ENCODE assay signal across 9 mouse cellular contexts in the genomic region with DNA sequence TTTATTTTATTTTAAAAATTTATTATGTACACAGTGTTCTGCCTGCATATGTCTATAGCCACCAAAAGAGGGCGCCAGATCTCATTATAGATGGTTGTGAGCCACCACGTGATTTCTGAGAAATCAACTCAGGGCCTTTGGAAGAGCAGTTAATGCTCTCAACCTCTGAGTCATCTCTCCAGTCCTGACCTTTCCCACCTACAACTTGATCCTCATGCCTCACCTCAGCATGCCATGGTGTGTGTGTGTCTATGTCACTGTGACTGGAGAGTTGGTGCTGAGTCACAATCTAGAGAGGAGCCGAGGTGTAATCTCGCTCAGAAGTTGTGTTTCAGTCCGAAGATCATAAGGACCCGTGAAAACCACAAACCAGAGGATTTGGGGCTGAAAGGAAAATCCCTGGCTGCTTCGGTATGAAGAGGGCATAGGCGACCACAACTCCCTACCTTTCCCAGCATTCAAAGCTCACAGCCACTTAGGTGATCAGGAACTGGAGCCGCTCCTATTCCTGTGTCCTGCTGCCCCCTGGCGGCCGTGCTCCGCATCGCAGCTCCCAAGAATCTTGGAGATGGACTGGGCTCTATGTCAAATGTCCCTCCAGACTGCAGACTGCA. TPM values are rescaled to one million over a fixed set of nuclear protein-coding genes. Genes with fewer than 3 reads are reported as not detected.
A peak's percentile ranks its signal among the peaks of the same experiment; 100 is the strongest.
DNase-seq lines count a peak whose midpoint lies in the region; ATAC-seq and TF ChIP-seq lines count a peak whose summit lies in the region.
"Had no signal": no experiment of that assay in that cellular context is flagged by ENCODE, and none has a peak within 500 bp of the region (broad histone marks: within the 10 kb centered on the region; RNA-seq: fewer than 3 reads in every experiment).

No protein-coding gene starts in this region.

- no peak overlapping the region for H3K4me2 ChIP-seq in midbrain, embryonic 11.5 days
- no peak overlapping the region for H3K4me2 ChIP-seq in midbrain, embryonic 16.5 days (ENCODE audit: low read length)
- H3K4me2 ChIP-seq in kidney, postnatal 0 days (ENCODE audit: low read length) = no peak overlapping the region
- H3K4me2 ChIP-seq in liver, embryonic 12.5 days = peak overlapping the region; percentile 37
- H3K4me2 ChIP-seq: limb, embryonic 15.5 days had no signal

- no peak overlapping the region for H3K27ac ChIP-seq in midbrain, embryonic 11.5 days (ENCODE audit: low read depth, low read length)
- H3K27ac ChIP-seq in midbrain, embryonic 16.5 days (ENCODE audit: low read length) = no peak overlapping the region
- no peak overlapping the region for H3K27ac ChIP-seq in kidney, postnatal 0 days
- H3K27ac ChIP-seq in liver, embryonic 12.5 days = no peak overlapping the region
- H3K27ac ChIP-seq: limb, embryonic 15.5 days had no signal

- peak; percentile 99 for DNase-seq in midbrain, embryonic 11.5 days (ENCODE audit: low spot score, missing footprints)
- DNase-seq in cerebellum, adult 9-10 months = peak; percentile 78
- DNase-seq in gastrocnemius, postnatal 10 days = peak; percentile 97
- DNase-seq in kidney, postnatal 0 days (ENCODE audit: low spot score) = peak; percentile 60
- peak; percentile 53 for DNase-seq in ovary, adult 18-20 months (ENCODE audit: low spot score)
- peak; percentile 75 to 96 for DNase-seq in thymus, postnatal 10 days (ENCODE audit: low spot score in 2 of 2)

- WGBS in midbrain, embryonic 11.5 days = 25% methylated on average over 13 of the region's 13 CpGs
- 25% methylated on average over 13 of the region's 13 CpGs for WGBS in midbrain, embryonic 16.5 days
- 23% methylated on average over 13 of the region's 13 CpGs for WGBS in kidney, postnatal 0 days
- WGBS in liver, embryonic 12.5 days (ENCODE audit: insufficient replicate concordance) = 17% methylated on average over 13 of the region's 13 CpGs

- no peak overlapping the region for H3K4me3 ChIP-seq in midbrain, embryonic 11.5 days (ENCODE audit: low read depth, low read length)
- H3K4me3 ChIP-seq in midbrain, embryonic 16.5 days (ENCODE audit: low read depth, low read length) = no peak overlapping the region
- H3K4me3 ChIP-seq in kidney, postnatal 0 days (replicated peaks; ENCODE audit: low read depth, low read length) = no peak overlapping the region
- H3K4me3 ChIP-seq in liver, embryonic 12.5 days = no peak overlapping the region
- H3K4me3 ChIP-seq: limb, embryonic 15.5 days had no signal

- no peaks in the 10 kb centered on the region for H3K36me3 ChIP-seq in midbrain, embryonic 11.5 days (ENCODE audit: control insufficient read depth, insufficient read depth, low read length)
- no peaks in the 10 kb centered on the region for H3K36me3 ChIP-seq in midbrain, embryonic 16.5 days (ENCODE audit: control insufficient read depth, insufficient read depth, low read length)
- H3K36me3 ChIP-seq in kidney, postnatal 0 days (ENCODE audit: insufficient read depth, low read length) = no peaks in the 10 kb centered on the region
- no peaks in the 10 kb centered on the region for H3K36me3 ChIP-seq in liver, embryonic 12.5 days
- H3K36me3 ChIP-seq: limb, embryonic 15.5 days had no signal

- no peaks in the 10 kb centered on the region for H3K9me3 ChIP-seq in midbrain, embryonic 11.5 days (ENCODE audit: control insufficient read depth, low read length)
- no peaks in the 10 kb centered on the region for H3K9me3 ChIP-seq in midbrain, embryonic 16.5 days (replicated peaks; ENCODE audit: control insufficient read depth, low read length, poor library complexity, severe bottlenecking)
- H3K9me3 ChIP-seq in kidney, postnatal 0 days (replicated peaks; ENCODE audit: low read length) = no peaks in the 10 kb centered on the region
- no peaks in the 10 kb centered on the region for H3K9me3 ChIP-seq in liver, embryonic 12.5 days (replicated peaks)
- H3K9me3 ChIP-seq: limb, embryonic 15.5 days had no signal

- H3K27me3 ChIP-seq in midbrain, embryonic 11.5 days (ENCODE audit: control insufficient read depth, insufficient read depth, low read length) = no peaks in the 10 kb centered on the region
- no peaks in the 10 kb centered on the region for H3K27me3 ChIP-seq in midbrain, embryonic 16.5 days (ENCODE audit: control insufficient read depth, insufficient read depth, low read depth, low read length)
- no peaks in the 10 kb centered on the region for H3K27me3 ChIP-seq in kidney, postnatal 0 days (ENCODE audit: insufficient read depth, low read length)
- peaks cover 7% of the 10 kb centered on the region; the same call in 1 of the 2 replicates for H3K27me3 ChIP-seq in liver, embryonic 12.5 days (replicated peaks)

- H3K4me1 ChIP-seq in midbrain, embryonic 11.5 days (ENCODE audit: control insufficient read depth, insufficient read depth, low read length) = no peaks in the 10 kb centered on the region
- H3K4me1 ChIP-seq in midbrain, embryonic 16.5 days (ENCODE audit: control insufficient read depth, insufficient read depth, low read length) = no peaks in the 10 kb centered on the region
- H3K4me1 ChIP-seq in kidney, postnatal 0 days (replicated peaks; ENCODE audit: insufficient read depth, low read length) = no peaks in the 10 kb centered on the region
- peaks cover 4% of the 10 kb centered on the region; the same call in 1 of the 2 replicates for H3K4me1 ChIP-seq in liver, embryonic 12.5 days
- H3K4me1 ChIP-seq: limb, embryonic 15.5 days had no signal

- TF ChIP-seq CTCF in kidney, postnatal 0 days (IDR thresholded peaks at IDR 0.05; ENCODE audit: low read depth) = peak; percentile 81

- no peak overlapping the region for H3K9ac ChIP-seq in midbrain, embryonic 11.5 days (ENCODE audit: low read length)
- H3K9ac ChIP-seq in midbrain, embryonic 16.5 days (ENCODE audit: low read depth, low read length) = no peak overlapping the region
- H3K9ac ChIP-seq in kidney, postnatal 0 days (ENCODE audit: low read depth, low read length) = no peak overlapping the region
- H3K9ac ChIP-seq in liver, embryonic 12.5 days = no peak overlapping the region
- H3K9ac ChIP-seq: limb, embryonic 15.5 days had no signal

- ATAC-seq in midbrain, embryonic 11.5 days (ENCODE audit: low FRiP score) = peak; percentile 27; the same call in 1 of the 2 replicates
- no peak for ATAC-seq in midbrain, embryonic 16.5 days
- ATAC-seq in kidney, postnatal 0 days (replicated peaks; ENCODE audit: low FRiP score, low read depth) = peak; percentile 69; the same call in 1 of the 2 replicates
- ATAC-seq in liver, embryonic 12.5 days = no peak

RNA-seq across cellular contexts. Expression of a gene that starts 18.5 kb away (rescaled TPM):
- polyA plus RNA-seq in midbrain, embryonic 11.5 days (2014; fragmentation: Nextera tagmentation; extraction: Ambion mirVana) = not detected in 2 replicates
- 0.38 and 0.52 TPM in 2 replicates for polyA plus RNA-seq in midbrain, embryonic 16.5 days (2015; fragmentation: Nextera tagmentation; extraction: Ambion mirVana)
- under 1 TPM; 0.23 to 0.70 TPM for total RNA-seq in gastrocnemius, postnatal 10 days (2021)
- polyA plus RNA-seq in kidney, postnatal 0 days (2015; fragmentation: Nextera tagmentation; extraction: Ambion mirVana) = not detected in 2 replicates
- 0.93 and 1.0 TPM in 2 replicates for polyA plus RNA-seq in liver, embryonic 12.5 days (2016; fragmentation: Nextera tagmentation; extraction: Ambion mirVana)
- polyA plus RNA-seq: limb, embryonic 15.5 days had no signal

RNA-seq across cellular contexts. Expression of a gene that starts 39.2 kb away (rescaled TPM):
- 42.2 and 45.9 TPM in 2 replicates for polyA plus RNA-seq in midbrain, embryonic 11.5 days (2014; fragmentation: Nextera tagmentation; extraction: Ambion mirVana)
- 82.5 and 109 TPM in 2 replicates for polyA plus RNA-seq in midbrain, embryonic 16.5 days (2015; fragmentation: Nextera tagmentation; extraction: Ambion mirVana)
- 10 to 100 TPM; 39.3 to 47.2 TPM for total RNA-seq in gastrocnemius, postnatal 10 days (2021)
- 111 and 125 TPM in 2 replicates for polyA plus RNA-seq in kidney, postnatal 0 days (2015; fragmentation: Nextera tagmentation; extraction: Ambion mirVana)
- polyA plus RNA-seq in liver, embryonic 12.5 days (2016; fragmentation: Nextera tagmentation; extraction: Ambion mirVana) = 66.8 and 72.5 TPM in 2 replicates

RNA-seq across cellular contexts. Expression of a gene that starts 40.3 kb away (rescaled TPM):
- 0.22 and 0.34 TPM in 2 replicates for polyA plus RNA-seq in midbrain, embryonic 11.5 days (2014; fragmentation: Nextera tagmentation; extraction: Ambion mirVana)
- polyA plus RNA-seq in midbrain, embryonic 16.5 days (2015; fragmentation: Nextera tagmentation; extraction: Ambion mirVana) = 4.4 and 7.6 TPM in 2 replicates
- total RNA-seq in gastrocnemius, postnatal 10 days (2021) = under 1 TPM; 0.34 to 0.45 TPM
- polyA plus RNA-seq in kidney, postnatal 0 days (2015; fragmentation: Nextera tagmentation; extraction: Ambion mirVana) = 4.6 and 6.1 TPM in 2 replicates
- 0.72 and 0.85 TPM in 2 replicates for polyA plus RNA-seq in liver, embryonic 12.5 days (2016; fragmentation: Nextera tagmentation; extraction: Ambion mirVana)

Comparison
In these comparisons a context has a peak if more than half of its experiments do, and no peak if none do; other contexts are left out.
1. ATAC-seq: peak in midbrain, embryonic 11.5 days (single experiment) and kidney, postnatal 0 days (single experiment); none in midbrain, embryonic 16.5 days (single experiment) and liver, embryonic 12.5 days (single experiment).
2. Peak in every context shown above with its lines, with median percentiles within 50 percentile points of each other: DNase-seq.